Mouse (Mus musculus): Measurements from ENCODE around the gene Arsb. TPM values are rescaled to one million over a fixed set of nuclear protein-coding genes. Genes with fewer than 3 reads are reported as not detected.

Gene Arsb
- polyA plus RNA-seq, 1 experiment: 7.2 TPM

GRCm38 (mm10) chr13:93951555-93951954 lies 180.1 kb downstream of the Arsb start:
- H3ac ChIP-seq (ENCODE audit: control insufficient read depth, insufficient read length): no peak overlapping the region
- H3K4me2 ChIP-seq (ENCODE audit: low read depth): no peak overlapping the region
- no peak overlapping the region for H3K4me3 ChIP-seq
- no peaks in the 10 kb centered on the region for H3K36me3 ChIP-seq (ENCODE audit: control insufficient read depth, insufficient read depth)
- TF ChIP-seq POLR2A (IDR thresholded peaks at IDR 0.05; ENCODE audit: insufficient read length, low read depth) (no peak), TCF3 (IDR thresholded peaks at IDR 0.05; ENCODE audit: insufficient read length, low read depth) (no peak)
- no peaks in the 10 kb centered on the region for H3K79me2 ChIP-seq (ENCODE audit: control insufficient read depth, insufficient read depth)
- H3K27me3 ChIP-seq (ENCODE audit: control insufficient read depth, insufficient read depth, insufficient read length): no peaks in the 10 kb centered on the region

GRCm38 (mm10) chr13:93952466-93952865 lies 181.0 kb downstream of the Arsb start:
- H3K4me3 ChIP-seq: no peak overlapping the region
- H3K79me2 ChIP-seq (ENCODE audit: control insufficient read depth, insufficient read depth): no peaks in the 10 kb centered on the region
- H3K36me3 ChIP-seq (ENCODE audit: control insufficient read depth, insufficient read depth): no peaks in the 10 kb centered on the region
- H3ac ChIP-seq (ENCODE audit: control insufficient read depth, insufficient read length): no peak overlapping the region
- H3K27me3 ChIP-seq (ENCODE audit: control insufficient read depth, insufficient read depth, insufficient read length): no peaks in the 10 kb centered on the region
- no peak for TF ChIP-seq USF1 (IDR thresholded peaks at IDR 0.05; ENCODE audit: low read depth)
- TF ChIP-seq E2F4 (IDR thresholded peaks at IDR 0.05; ENCODE audit: insufficient read depth): no peak
- TF ChIP-seq MYOG (IDR thresholded peaks at IDR 0.05; ENCODE audit: control insufficient read depth in 1 of 3, insufficient read depth in 1 of 3, insufficient read length in 2 of 3, low read depth in 2 of 3): no peak
- TF ChIP-seq CEBPB (IDR thresholded peaks at IDR 0.05; ENCODE audit: insufficient read depth, poor library complexity, severe bottlenecking): no peak
- TF ChIP-seq TCF3 (IDR thresholded peaks at IDR 0.05; ENCODE audit: insufficient read length, low read depth): no peak
- no peak for TF ChIP-seq REST (IDR thresholded peaks at IDR 0.05; ENCODE audit: insufficient read depth, insufficient read length)
- TF ChIP-seq MYOD1 (IDR thresholded peaks at IDR 0.05; ENCODE audit: control insufficient read depth in 1 of 3, insufficient read length in 2 of 3, low read depth in 2 of 3): no peak
- TF ChIP-seq MAX (IDR thresholded peaks at IDR 0.05; ENCODE audit: low read depth): no peak
- no peak for TF ChIP-seq POLR2AphosphoS2 (IDR thresholded peaks at IDR 0.05; ENCODE audit: insufficient read length, low read depth)
- TF ChIP-seq TCF12 (IDR thresholded peaks at IDR 0.05; ENCODE audit: insufficient read depth, poor library complexity, severe bottlenecking): no peak
- no peak for TF ChIP-seq SRF (IDR thresholded peaks at IDR 0.05; ENCODE audit: control insufficient read depth, insufficient read length, low read depth)
- TF ChIP-seq POLR2A (IDR thresholded peaks at IDR 0.05; ENCODE audit: insufficient read length, low read depth): no peak
- H3K4me2 ChIP-seq (ENCODE audit: low read depth): no peak overlapping the region

- no peak for TF ChIP-seq TCF12 (IDR thresholded peaks at IDR 0.05; ENCODE audit: insufficient read depth, poor library complexity, severe bottlenecking)
- no peak for TF ChIP-seq USF1 (IDR thresholded peaks at IDR 0.05; ENCODE audit: low read depth)
- TF ChIP-seq REST (IDR thresholded peaks at IDR 0.05; ENCODE audit: insufficient read depth, insufficient read length): no peak
- TF ChIP-seq SRF (IDR thresholded peaks at IDR 0.05; ENCODE audit: control insufficient read depth, insufficient read length, low read depth): no peak
- TF ChIP-seq MAX (IDR thresholded peaks at IDR 0.05; ENCODE audit: low read depth): no peak
- no peak for TF ChIP-seq MYOG (IDR thresholded peaks at IDR 0.05; ENCODE audit: control insufficient read depth in 1 of 3, insufficient read depth in 1 of 3, insufficient read length in 2 of 3, low read depth in 2 of 3)
- TF ChIP-seq TCF3 (IDR thresholded peaks at IDR 0.05; ENCODE audit: insufficient read length, low read depth): no peak
- no peak for TF ChIP-seq MYOD1 (IDR thresholded peaks at IDR 0.05; ENCODE audit: control insufficient read depth in 1 of 3, insufficient read length in 2 of 3, low read depth in 2 of 3)
- no peak for TF ChIP-seq CEBPB (IDR thresholded peaks at IDR 0.05; ENCODE audit: insufficient read depth, poor library complexity, severe bottlenecking)
- TF ChIP-seq POLR2AphosphoS2 (IDR thresholded peaks at IDR 0.05; ENCODE audit: insufficient read length, low read depth): no peak
- no peak for TF ChIP-seq E2F4 (IDR thresholded peaks at IDR 0.05; ENCODE audit: insufficient read depth)
- TF ChIP-seq POLR2A (IDR thresholded peaks at IDR 0.05; ENCODE audit: insufficient read length, low read depth): no peak
- H3K36me3 ChIP-seq (ENCODE audit: control insufficient read depth, insufficient read depth): no peaks in the 10 kb centered on the region
- H3ac ChIP-seq (ENCODE audit: control insufficient read depth, insufficient read length): no peak overlapping the region
- no peak overlapping the region for H3K4me3 ChIP-seq
- H3K4me2 ChIP-seq (ENCODE audit: low read depth): no peak overlapping the region
- no peaks in the 10 kb centered on the region for H3K27me3 ChIP-seq (ENCODE audit: control insufficient read depth, insufficient read depth, insufficient read length)
- H3K79me2 ChIP-seq (ENCODE audit: control insufficient read depth, insufficient read depth): no peaks in the 10 kb centered on the region
Observed at GRCm38 (mm10) chr13:93957907-93958306, 186.5 kb downstream of the Arsb start.

GRCm38 (mm10) chr13:93966271-93966670 lies 194.8 kb downstream of the Arsb start:
- H3K4me2 ChIP-seq (ENCODE audit: low read depth): no peak overlapping the region
- H3K4me3 ChIP-seq: no peak overlapping the region
- TF ChIP-seq MAX (IDR thresholded peaks at IDR 0.05; ENCODE audit: low read depth) (no peak), CEBPB (IDR thresholded peaks at IDR 0.05; ENCODE audit: insufficient read depth, poor library complexity, severe bottlenecking) (no peak), E2F4 (IDR thresholded peaks at IDR 0.05; ENCODE audit: insufficient read depth) (no peak), TCF3 (IDR thresholded peaks at IDR 0.05; ENCODE audit: insufficient read length, low read depth) (no peak), REST (IDR thresholded peaks at IDR 0.05; ENCODE audit: insufficient read depth, insufficient read length) (no peak), MYOG (IDR thresholded peaks at IDR 0.05; ENCODE audit: control insufficient read depth in 1 of 3, insufficient read depth in 1 of 3, insufficient read length in 2 of 3, low read depth in 2 of 3) (no peak), POLR2AphosphoS2 (IDR thresholded peaks at IDR 0.05; ENCODE audit: insufficient read length, low read depth) (no peak), TCF12 (IDR thresholded peaks at IDR 0.05; ENCODE audit: insufficient read depth, poor library complexity, severe bottlenecking) (no peak), USF1 (IDR thresholded peaks at IDR 0.05; ENCODE audit: low read depth) (no peak), POLR2A (IDR thresholded peaks at IDR 0.05; ENCODE audit: insufficient read length, low read depth) (no peak), SRF (IDR thresholded peaks at IDR 0.05; ENCODE audit: control insufficient read depth, insufficient read length, low read depth) (no peak), MYOD1 (IDR thresholded peaks at IDR 0.05; ENCODE audit: control insufficient read depth in 1 of 3, insufficient read length in 2 of 3, low read depth in 2 of 3) (no peak)
- no peaks in the 10 kb centered on the region for H3K36me3 ChIP-seq (ENCODE audit: control insufficient read depth, insufficient read depth)
- H3K79me2 ChIP-seq (ENCODE audit: control insufficient read depth, insufficient read depth): no peaks in the 10 kb centered on the region
- H3ac ChIP-seq (ENCODE audit: control insufficient read depth, insufficient read length): no peak overlapping the region
- H3K27me3 ChIP-seq (ENCODE audit: control insufficient read depth, insufficient read depth, insufficient read length): no peaks in the 10 kb centered on the region

GRCm38 (mm10) chr13:93967138-93967537 lies 195.7 kb downstream of the Arsb start:
- TF ChIP-seq E2F4 (IDR thresholded peaks at IDR 0.05; ENCODE audit: insufficient read depth) (no peak), MAX (IDR thresholded peaks at IDR 0.05; ENCODE audit: low read depth) (no peak), SRF (IDR thresholded peaks at IDR 0.05; ENCODE audit: control insufficient read depth, insufficient read length, low read depth) (no peak), REST (IDR thresholded peaks at IDR 0.05; ENCODE audit: insufficient read depth, insufficient read length) (no peak), TCF12 (IDR thresholded peaks at IDR 0.05; ENCODE audit: insufficient read depth, poor library complexity, severe bottlenecking) (no peak), MYOD1 (IDR thresholded peaks at IDR 0.05; ENCODE audit: control insufficient read depth in 1 of 3, insufficient read length in 2 of 3, low read depth in 2 of 3) (no peak), USF1 (IDR thresholded peaks at IDR 0.05; ENCODE audit: low read depth) (no peak), POLR2AphosphoS2 (IDR thresholded peaks at IDR 0.05; ENCODE audit: insufficient read length, low read depth) (no peak), MYOG (IDR thresholded peaks at IDR 0.05; ENCODE audit: control insufficient read depth in 1 of 3, insufficient read depth in 1 of 3, insufficient read length in 2 of 3, low read depth in 2 of 3) (no peak), CEBPB (IDR thresholded peaks at IDR 0.05; ENCODE audit: insufficient read depth, poor library complexity, severe bottlenecking) (no peak), POLR2A (IDR thresholded peaks at IDR 0.05; ENCODE audit: insufficient read length, low read depth) (no peak), TCF3 (IDR thresholded peaks at IDR 0.05; ENCODE audit: insufficient read length, low read depth) (no peak)
- H3K4me3 ChIP-seq: no peak overlapping the region
- no peak overlapping the region for H3K4me2 ChIP-seq (ENCODE audit: low read depth)
- no peak overlapping the region for H3ac ChIP-seq (ENCODE audit: control insufficient read depth, insufficient read length)
- no peaks in the 10 kb centered on the region for H3K79me2 ChIP-seq (ENCODE audit: control insufficient read depth, insufficient read depth)
- no peaks in the 10 kb centered on the region for H3K27me3 ChIP-seq (ENCODE audit: control insufficient read depth, insufficient read depth, insufficient read length)
- H3K36me3 ChIP-seq (ENCODE audit: control insufficient read depth, insufficient read depth): no peaks in the 10 kb centered on the region

All from myocyte (in vitro differentiated cells).